Mouse (Mus musculus) ES-Bruce4 (cell line): ENCODE measurements around the gene Sez6. TPM values are rescaled to one million over a fixed set of nuclear protein-coding genes. Genes with fewer than 3 reads are reported as not detected.

ENCODE experiments used
- H3K27ac ChIP-seq: 2 replicates; pipeline ENCODE4 v1.5.1; 2012; ENCODE audit warnings: low read length, inconsistent platforms; ENCODE audit not compliant: insufficient read depth
- H3K27me3 ChIP-seq: 2 replicates; pipeline ENCODE4 v1.6.1; 2012; ENCODE audit warnings: mild to moderate bottlenecking, low read length, inconsistent platforms; ENCODE audit not compliant: control insufficient read depth, poor library complexity, insufficient read depth, severe bottlenecking
- H3K36me3 ChIP-seq: 2 replicates; pipeline ENCODE4 v1.6.1; 2012; ENCODE audit warnings: inconsistent platforms, mild to moderate bottlenecking, low read length, moderate library complexity; ENCODE audit not compliant: control insufficient read depth, poor library complexity, insufficient read depth, severe bottlenecking
- H3K4me1 ChIP-seq: one replicate; pipeline ENCODE4 v1.8.1; 2011; ENCODE audit warnings: low read length; ENCODE audit not compliant: control insufficient read depth, insufficient read depth
- H3K4me3 ChIP-seq: 2 replicates; pipeline ENCODE4 v1.5.1; 2011; ENCODE audit warnings: low read depth, mild to moderate bottlenecking, low read length
- H3K9ac ChIP-seq: 2 replicates; pipeline ENCODE4 v1.6.1; 2012; ENCODE audit warnings: low read depth, mild to moderate bottlenecking, inconsistent platforms; ENCODE audit not compliant: poor library complexity, severe bottlenecking
- H3K9me3 ChIP-seq: replicated peaks from 2 replicates; pipeline ENCODE4 v1.6.1; 2012; ENCODE audit warnings: mild to moderate bottlenecking, low read length, inconsistent platforms; ENCODE audit not compliant: control insufficient read depth, poor library complexity, insufficient read depth, severe bottlenecking
- CTCF ChIP-seq: IDR thresholded peaks from one replicate; pipeline ENCODE4 v1.8.1; 2011; ENCODE audit warnings: low read depth, low read length
- EP300 ChIP-seq: IDR thresholded peaks from 2 replicates; pipeline ENCODE4 v1.6.1; 2011; ENCODE audit warnings: low read depth, low read length; ENCODE audit not compliant: insufficient read depth
- POLR2A ChIP-seq: IDR thresholded peaks from one replicate; pipeline ENCODE4 v1.8.1; 2011; ENCODE audit warnings: low read length; ENCODE audit not compliant: insufficient read depth
- polyA plus RNA-seq: library from polyadenylated mRNA; stranded (reverse); fragments of >200 nt; gene quantifications from 2 replicates; pipeline ENCODE4 v1.2.4, GENCODE M21; 2011; ENCODE audit warnings: low read depth; ENCODE audit not compliant: missing spikeins, insufficient read depth, insufficient read length

The Sez6 gene
- 0.33 and 0.57 TPM in 2 replicates for polyA plus RNA-seq

DNA sequence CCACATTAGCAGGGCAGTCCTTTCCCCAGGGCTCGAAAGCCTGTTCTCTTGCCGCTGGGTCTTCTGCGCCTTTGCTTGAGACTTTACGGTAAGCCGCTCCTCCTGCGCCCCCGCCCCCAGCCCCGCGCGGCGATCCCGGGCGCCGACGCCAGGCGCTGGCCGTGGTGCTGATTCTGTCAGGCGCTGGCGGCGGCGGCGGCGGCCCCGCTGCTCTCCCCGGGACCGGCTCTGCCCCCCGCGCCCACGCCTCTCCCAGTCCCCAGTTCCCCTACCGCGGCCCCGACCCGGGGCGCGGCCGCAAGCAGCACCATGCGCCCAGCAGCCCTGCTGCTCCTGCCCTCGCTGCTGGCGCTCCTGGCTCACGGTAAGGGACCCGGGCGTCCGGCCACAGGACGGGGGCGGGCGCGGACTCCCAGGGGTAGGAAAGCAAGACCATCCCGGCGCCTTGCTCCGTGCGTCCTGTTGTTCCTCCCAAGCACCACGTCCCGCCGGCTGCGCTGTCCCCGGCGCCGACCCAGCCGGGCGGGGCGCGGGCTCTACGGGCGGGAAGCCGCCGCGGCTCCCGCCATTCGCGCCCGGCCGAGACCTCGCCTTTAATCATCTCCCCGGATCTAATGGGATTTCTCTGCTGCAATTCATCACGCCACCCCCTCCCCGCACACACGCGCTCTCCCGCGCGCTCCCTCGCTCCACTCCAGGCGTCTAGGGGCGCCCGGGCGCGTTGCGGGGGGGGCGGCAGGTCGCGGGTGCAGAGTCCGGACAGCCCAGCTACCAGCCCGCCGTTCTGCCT, at the start of gene Sez6:
Sez6 (plus strand) TSS at position 50 of the 790 bp plus-strand sequence.
- Histone ChIP-seq H3K4me1 (peaks cover 11% of the 10 kb centered on the region), H3K27ac (no peak within 1 kb of the TSS), H3K4me3 (peak within 1 kb of the TSS; percentile 63), H3K36me3 (no peaks in the 10 kb centered on the region), H3K27me3 (peaks cover 22% of the 10 kb centered on the region), H3K9ac (peak within 1 kb of the TSS; percentile 31), H3K9me3 (no peaks in the 10 kb centered on the region)
- no peak for TF ChIP-seq CTCF
- no peak for TF ChIP-seq POLR2A
- 0 out of 2 replicates have a peak, but pooled peaks have one; percentile 51 for TF ChIP-seq EP300

DNA sequence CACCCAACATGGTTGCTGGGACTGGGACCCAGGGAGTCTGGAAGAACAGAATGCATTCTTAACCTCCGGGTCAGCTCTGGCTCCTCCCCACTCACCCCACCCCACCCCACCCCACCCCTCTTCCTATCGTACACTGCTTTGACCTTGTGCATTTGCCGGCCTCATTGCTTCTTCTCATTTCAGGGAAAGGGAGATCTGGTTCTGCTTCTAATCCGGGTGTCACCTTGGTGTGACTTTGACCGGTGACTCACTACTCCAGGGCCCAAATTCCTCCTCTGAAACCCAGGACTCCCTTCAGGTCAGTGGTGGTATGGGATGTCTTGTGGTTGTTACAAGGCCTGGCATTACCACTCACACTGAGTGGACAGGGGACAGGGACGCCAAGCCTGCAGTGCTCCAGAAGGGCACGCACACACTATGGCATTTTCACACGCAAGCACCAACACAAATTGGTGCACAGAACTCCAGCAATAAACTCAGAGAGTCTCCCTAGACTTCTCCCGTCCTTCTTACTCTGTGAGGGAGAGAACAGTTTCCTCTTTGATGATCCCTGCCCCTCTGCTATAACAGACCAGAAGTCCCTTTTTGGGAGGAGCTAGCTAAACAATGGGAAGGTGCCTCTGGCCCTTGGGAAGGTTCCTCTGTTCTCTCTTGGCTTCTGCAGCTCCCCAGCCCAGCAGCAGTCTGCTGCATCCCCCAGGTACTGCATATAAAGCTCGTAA, 45.9 kb upstream of the Sez6 start:
- Histone ChIP-seq H3K4me1 (peaks cover 14% of the 10 kb centered on the region), H3K9ac (peak overlapping the region; percentile 66), H3K4me3 (peak overlapping the region; percentile 73), H3K9me3 (no peaks in the 10 kb centered on the region), H3K27ac (peak overlapping the region; percentile 99), H3K36me3 (peaks cover 14% of the 10 kb centered on the region), H3K27me3 (no peaks in the 10 kb centered on the region)
- TF ChIP-seq EP300 (peak; percentile 80), CTCF (no peak)

DNA sequence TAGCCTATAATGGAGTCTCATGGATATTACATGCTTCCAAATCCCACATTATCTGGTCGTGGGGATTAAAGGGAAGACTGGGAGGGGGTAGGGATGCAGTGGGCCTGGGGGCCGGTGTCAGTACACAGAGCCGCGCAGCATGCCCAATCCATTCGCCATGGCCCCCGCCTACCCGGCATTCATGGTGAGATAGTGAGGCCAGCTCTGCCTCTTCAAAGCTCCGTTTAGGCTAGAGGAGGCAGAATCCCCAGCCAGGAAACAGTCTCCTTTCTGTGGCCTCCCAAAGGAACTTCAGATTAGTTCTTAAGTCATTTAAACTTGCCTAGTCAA, 45.4 kb upstream of the Sez6 start:
- H3K27me3 ChIP-seq, result no peaks in the 10 kb centered on the region

DNA sequence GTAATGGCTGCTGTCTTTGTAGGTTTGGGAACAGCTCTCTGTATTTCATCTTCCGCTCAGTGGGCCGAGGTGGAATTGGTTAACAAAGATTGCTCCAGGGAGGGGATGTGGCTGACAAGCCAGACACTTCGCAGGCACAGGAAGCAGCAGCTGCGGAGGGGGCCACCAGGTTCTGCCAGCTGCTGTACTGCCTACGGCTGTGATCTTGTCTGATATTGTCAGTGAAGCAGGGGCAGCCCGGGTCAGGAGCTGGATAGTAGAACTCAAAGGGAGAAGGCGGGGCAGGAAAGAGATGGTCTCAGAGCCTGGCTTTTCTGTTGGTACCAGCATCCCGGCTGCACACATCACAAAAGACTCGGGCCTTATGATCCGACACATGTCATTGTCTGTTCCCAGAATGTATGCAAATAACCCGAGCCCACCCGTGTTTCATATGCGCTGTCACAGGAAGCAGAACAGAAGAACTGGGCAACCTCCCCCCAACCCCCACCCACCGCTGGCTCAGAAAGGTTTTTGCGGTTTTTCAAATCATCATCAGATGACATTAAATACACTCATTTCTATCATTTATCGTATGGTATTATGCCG, 43.1 kb upstream of the Sez6 start:
- Histone ChIP-seq H3K27me3 (no peaks in the 10 kb centered on the region), H3K4me1 (peaks cover 22% of the 10 kb centered on the region), H3K9me3 (no peaks in the 10 kb centered on the region), H3K36me3 (peaks cover 5% of the 10 kb centered on the region), H3K27ac (peak overlapping the region; percentile 76), H3K9ac (peak overlapping the region; percentile 66), H3K4me3 (0 out of 2 replicates have a peak overlapping the region, but pooled peaks have one; percentile 14)
- TF ChIP-seq POLR2A (no peak), EP300 (peak; percentile 85)

More for the DNA sequence above, 45.4 kb upstream of the Sez6 start:
- H3K27ac ChIP-seq, result peak overlapping the region; percentile 99
- H3K9ac ChIP-seq, result peak overlapping the region; percentile 66
- no peaks in the 10 kb centered on the region for H3K9me3 ChIP-seq
- TF ChIP-seq EP300, result no peak
- TF ChIP-seq POLR2A, result no peak
- no peak for TF ChIP-seq CTCF
- H3K36me3 ChIP-seq, result peaks cover 14% of the 10 kb centered on the region
- H3K4me3 ChIP-seq, result peak overlapping the region; percentile 73
- peaks cover 15% of the 10 kb centered on the region for H3K4me1 ChIP-seq

DNA sequence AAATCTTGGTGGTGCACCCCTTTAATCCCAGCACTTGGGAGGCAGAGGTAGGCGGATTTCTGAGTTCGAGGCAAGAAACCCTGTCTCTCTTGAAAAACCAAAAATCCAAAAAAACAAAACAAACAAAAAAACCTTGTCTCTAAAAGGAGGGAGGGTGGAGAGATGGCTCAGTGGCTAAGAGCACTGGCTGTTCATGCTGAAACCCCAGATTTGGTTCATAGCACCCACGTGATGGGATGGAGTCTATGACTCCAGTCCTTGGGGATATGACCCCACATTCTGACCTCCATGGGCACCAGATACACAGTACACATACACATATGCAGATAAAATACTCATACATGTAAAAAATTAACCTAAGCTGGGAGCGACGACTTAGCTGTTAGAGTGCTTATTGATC, 41.8 kb upstream of the Sez6 start:
- H3K4me3 ChIP-seq, result no peak overlapping the region
- H3K4me1 ChIP-seq, result peaks cover 18% of the 10 kb centered on the region
- peaks cover 2% of the 10 kb centered on the region; the same call in 1 of the 2 replicates for H3K36me3 ChIP-seq
- no peak for TF ChIP-seq POLR2A
- no peak for TF ChIP-seq CTCF
- TF ChIP-seq EP300, result no peak
- no peaks in the 10 kb centered on the region for H3K27me3 ChIP-seq
- H3K9ac ChIP-seq, result no peak overlapping the region
- H3K9me3 ChIP-seq, result no peaks in the 10 kb centered on the region
- H3K27ac ChIP-seq, result no peak overlapping the region
